Mouse (Mus musculus): ENCODE data around the gene Olfr231. TPM values are rescaled to one million over a fixed set of nuclear protein-coding genes. Genes with fewer than 3 reads are reported as not detected.

The Olfr231 gene
- polyA plus RNA-seq (2015; fragmentation: Nextera tagmentation; extraction: Ambion mirVana) = not detected in 2 replicates

GRCm38 (mm10) chr1:174121062-174121461 is at the start of gene Olfr231:
Gene Olfr231 (minus strand): TSS chr1:174121162.
- DNase-seq (ENCODE audit: low spot score) = no peak

- no peak for DNase-seq (ENCODE audit: low spot score)
These were observed 48.1 kb upstream of the Olfr231 start for GRCm38 (mm10) chr1:174169024-174169423.

GRCm38 (mm10) chr1:174159095-174159494 is 38.1 kb upstream of the Olfr231 start:
- DNase-seq (ENCODE audit: low spot score) = no peak

GRCm38 (mm10) chr1:174158512-174158911 is 37.5 kb upstream of the Olfr231 start:
- DNase-seq (ENCODE audit: low spot score) = no peak

GRCm38 (mm10) chr1:174157622-174158021 is 36.7 kb upstream of the Olfr231 start:
- no peak for DNase-seq (ENCODE audit: low spot score)

GRCm38 (mm10) chr1:174155333-174155732 is 34.4 kb upstream of the Olfr231 start, which contains the start of gene Olfr420:
Gene Olfr420 (plus strand): TSS chr1:174155633.
- DNase-seq (ENCODE audit: low spot score) = no peak

- no peak for DNase-seq (ENCODE audit: low spot score)
These were observed 28.3 kb upstream of the Olfr231 start for GRCm38 (mm10) chr1:174149289-174149688.

- DNase-seq (ENCODE audit: low spot score) = no peak
These were observed 25.7 kb upstream of the Olfr231 start for GRCm38 (mm10) chr1:174146696-174147095.

GRCm38 (mm10) chr1:174141384-174141783 is 20.4 kb upstream of the Olfr231 start:
- DNase-seq (ENCODE audit: low spot score) = no peak

GRCm38 (mm10) chr1:174131999-174132398 is 11.0 kb upstream of the Olfr231 start:
- no peak for DNase-seq (ENCODE audit: low spot score)

- no peak for DNase-seq (ENCODE audit: low spot score)
These were observed 10.3 kb upstream of the Olfr231 start, which contains the start of gene Olfr424 for GRCm38 (mm10) chr1:174131217-174131616. Gene Olfr424 (plus strand): TSS chr1:174131517.

- DNase-seq (ENCODE audit: low spot score) = no peak
These were observed 17.2 kb downstream of the Olfr231 start for GRCm38 (mm10) chr1:174103735-174104134.

- DNase-seq (ENCODE audit: low spot score) = no peak
These were observed 24.4 kb downstream of the Olfr231 start, which contains the start of gene Olfr427 for GRCm38 (mm10) chr1:174096591-174096990. Gene Olfr427 (plus strand): TSS chr1:174096891.

GRCm38 (mm10) chr1:174084031-174084430 is 36.9 kb downstream of the Olfr231 start, which contains the start of gene Olfr429:
Gene Olfr429 (plus strand): TSS chr1:174084331.
- no peak for DNase-seq (ENCODE audit: low spot score)

GRCm38 (mm10) chr1:174066305-174066704 is 54.7 kb downstream of the Olfr231 start, which contains the start of gene Olfr430:
Gene Olfr430 (plus strand): TSS chr1:174066605.
- no peak for DNase-seq (ENCODE audit: low spot score)

Other genes with a start within 250 kb of the Olfr231 start
- 7.8 and 9.3 TPM in 2 replicates for gene Ifi211, start 208.1 kb downstream of the Olfr231 start, polyA plus RNA-seq (2015; fragmentation: Nextera tagmentation; extraction: Ambion mirVana)
- 79.6 and 80.1 TPM in 2 replicates for gene Mndal, start 178.7 kb downstream of the Olfr231 start, polyA plus RNA-seq (2015; fragmentation: Nextera tagmentation; extraction: Ambion mirVana)
- 43.8 and 44.3 TPM in 2 replicates for gene Ifi203, start 178.5 kb downstream of the Olfr231 start, polyA plus RNA-seq (2015; fragmentation: Nextera tagmentation; extraction: Ambion mirVana)
- 4.4 and 6.3 TPM in 2 replicates for gene Ifi202b, start 138.4 kb downstream of the Olfr231 start, polyA plus RNA-seq (2015; fragmentation: Nextera tagmentation; extraction: Ambion mirVana)
- 10.2 and 10.4 TPM in 2 replicates for gene Ifi205, start 89.4 kb downstream of the Olfr231 start, polyA plus RNA-seq (2015; fragmentation: Nextera tagmentation; extraction: Ambion mirVana)
- gene Olfr433, start 80.5 kb downstream of the Olfr231 start, polyA plus RNA-seq (2015; fragmentation: Nextera tagmentation; extraction: Ambion mirVana) = 0.05 and 0.10 TPM in 2 replicates
- not detected in 2 replicates for gene Olfr432, start 72.0 kb downstream of the Olfr231 start, polyA plus RNA-seq (2015; fragmentation: Nextera tagmentation; extraction: Ambion mirVana)
- not detected in 2 replicates for gene Olfr430, start 54.6 kb downstream of the Olfr231 start, polyA plus RNA-seq (2015; fragmentation: Nextera tagmentation; extraction: Ambion mirVana)
- not detected in 2 replicates for gene Olfr429, start 36.8 kb downstream of the Olfr231 start, polyA plus RNA-seq (2015; fragmentation: Nextera tagmentation; extraction: Ambion mirVana)
- gene Olfr427, start 24.3 kb downstream of the Olfr231 start, polyA plus RNA-seq (2015; fragmentation: Nextera tagmentation; extraction: Ambion mirVana) = not detected in 2 replicates
- gene Olfr424, start 10.4 kb upstream of the Olfr231 start, polyA plus RNA-seq (2015; fragmentation: Nextera tagmentation; extraction: Ambion mirVana) = not detected in 2 replicates
- gene Olfr420, start 34.5 kb upstream of the Olfr231 start, polyA plus RNA-seq (2015; fragmentation: Nextera tagmentation; extraction: Ambion mirVana) = not detected in 2 replicates
- 0.05 and 0.07 TPM in 2 replicates for gene Spta1, start 51.6 kb upstream of the Olfr231 start, polyA plus RNA-seq (2015; fragmentation: Nextera tagmentation; extraction: Ambion mirVana)
- not detected in 2 replicates for gene Olfr419, start 130.9 kb upstream of the Olfr231 start, polyA plus RNA-seq (2015; fragmentation: Nextera tagmentation; extraction: Ambion mirVana)
- 0.18 TPM in 1 of 2 replicates, not detected in the other for gene Mptx1, start 209.4 kb upstream of the Olfr231 start, polyA plus RNA-seq (2015; fragmentation: Nextera tagmentation; extraction: Ambion mirVana)
- not detected in 2 replicates for gene Olfr417, start 244.0 kb upstream of the Olfr231 start, polyA plus RNA-seq (2015; fragmentation: Nextera tagmentation; extraction: Ambion mirVana)

All from thymus, postnatal 0 days (tissue).